Mouse (Mus musculus): ENCODE data around the gene Tmem8b.

DNA sequence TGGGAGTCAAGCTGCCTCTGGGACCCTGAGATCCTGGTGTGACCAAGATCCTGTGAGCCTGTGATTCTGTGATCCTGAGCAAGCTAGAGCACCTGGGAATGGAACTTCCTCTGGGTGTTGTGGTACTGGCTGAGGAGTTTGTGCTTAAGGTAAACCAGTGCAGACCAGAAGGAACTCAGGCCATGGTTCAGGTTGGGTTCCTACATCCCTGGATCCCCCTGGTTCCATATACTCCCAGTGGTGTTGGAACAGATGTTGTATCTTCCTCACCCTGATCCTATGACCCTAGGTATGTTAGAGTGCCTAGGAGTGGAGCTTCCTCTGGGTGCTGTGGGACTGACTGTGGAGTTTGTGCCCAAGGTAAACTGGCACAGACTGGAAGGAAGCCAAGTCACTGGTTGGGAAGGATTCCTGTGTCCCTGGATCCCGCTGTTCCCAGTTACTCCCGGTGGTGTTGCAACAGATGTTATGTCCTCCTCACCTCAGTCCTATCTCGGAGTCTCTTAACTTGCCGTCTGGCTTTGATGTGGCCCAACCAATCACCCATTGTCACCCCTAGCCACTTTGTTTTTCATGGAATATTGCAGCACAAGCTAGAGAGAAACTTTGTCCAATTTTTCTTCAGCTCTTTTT lies 48.5 kb upstream of the Tmem8b start:
- TF ChIP-seq CTCF (IDR thresholded peaks at IDR 0.05; ENCODE audit: extremely low read depth, insufficient read depth, insufficient read length, insufficient replicate concordance) (no peak), POLR2A (IDR thresholded peaks at IDR 0.05; ENCODE audit: low read depth, low read length) (no peak)

Data from spleen, adult 2 months (tissue).